Mouse (Mus musculus): ENCODE results near the gene Ccl11. TPM values are rescaled to one million over a fixed set of nuclear protein-coding genes. Genes with fewer than 3 reads are reported as not detected.

The Ccl11 gene
- polyA plus RNA-seq, 2 experiments: 4.9 to 5.8 TPM

DNA sequence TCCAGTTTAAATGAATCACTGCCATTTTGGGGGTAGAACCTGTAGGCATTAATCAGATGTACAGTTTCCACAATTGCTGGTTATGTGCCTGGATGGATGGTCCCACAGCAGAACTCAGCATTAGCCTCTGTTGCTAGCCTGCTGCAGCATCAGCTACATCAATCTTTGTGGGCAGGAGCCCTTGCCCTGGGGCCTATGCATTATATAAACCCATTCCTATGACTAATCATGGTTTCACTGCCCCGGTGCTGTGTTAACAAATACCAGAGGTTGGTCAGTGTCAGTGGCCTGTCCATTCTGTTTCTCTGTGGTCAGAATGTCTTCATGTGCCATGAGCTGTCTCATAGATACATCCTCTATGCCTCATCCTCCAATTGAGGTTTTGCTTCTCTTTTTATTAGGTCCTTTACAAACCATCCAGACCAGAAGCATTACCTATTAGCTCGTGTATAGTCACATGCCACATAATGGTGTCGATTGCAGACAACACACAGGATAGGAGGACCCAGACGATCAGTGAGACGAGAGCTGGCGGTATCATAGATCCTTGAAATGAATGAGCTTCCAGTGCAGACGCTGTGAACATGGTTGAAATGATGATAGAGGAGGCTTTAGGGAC lies 9.4 kb downstream of the Ccl11 start:
- Histone ChIP-seq H3K27ac (replicated peaks; ENCODE audit: low read depth, low read length) (no peak overlapping the region), H3K4me2 (replicated peaks; ENCODE audit: low read depth, low read length, severe bottlenecking) (no peak overlapping the region), H3K4me3 (replicated peaks; ENCODE audit: low read length) (no peak overlapping the region), H3K4me1 (ENCODE audit: control insufficient read depth, insufficient read depth, low read length) (no peaks in the 10 kb centered on the region), H3K36me3 (ENCODE audit: control insufficient read depth, insufficient read depth, low read length) (no peaks in the 10 kb centered on the region), H3K27me3 (ENCODE audit: control insufficient read depth, insufficient read depth, low read length) (no peaks in the 10 kb centered on the region), H3K9me3 (ENCODE audit: control insufficient read depth, low read length) (no peaks in the 10 kb centered on the region), H3K9ac (ENCODE audit: low read depth, low read length, severe bottlenecking) (no peak overlapping the region)
- ATAC-seq (ENCODE audit: low FRiP score, low read depth) (no peak), DNase-seq (ENCODE audit: low spot score) (no peak)
- WGBS: 85% methylated on average over 7 of the region's 7 CpGs
- no peak for TF ChIP-seq POLR2A (IDR thresholded peaks at IDR 0.05; ENCODE audit: borderline replicate concordance, extremely low read depth, insufficient read depth, insufficient read length)

DNA sequence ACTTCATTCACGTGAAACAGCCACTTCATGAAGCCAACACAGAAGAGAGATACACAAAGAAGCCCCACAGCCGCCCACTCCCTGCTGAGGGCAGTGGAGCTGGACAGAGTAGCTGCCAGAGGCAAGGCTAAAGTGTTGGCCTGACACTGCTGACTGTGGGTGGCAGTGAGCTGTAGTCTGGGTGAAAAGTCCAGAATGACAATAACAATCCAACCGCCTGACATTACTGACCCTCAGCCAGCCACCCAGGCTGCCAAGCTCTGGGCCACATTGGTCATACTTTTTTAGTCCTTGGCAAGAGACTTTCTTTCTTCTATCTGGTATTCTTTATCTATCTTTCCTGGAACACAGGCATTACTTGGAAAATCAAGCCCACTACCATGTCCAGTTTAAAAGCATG lies 13.5 kb downstream of the Ccl11 start:
- Histone ChIP-seq H3K27ac (replicated peaks; ENCODE audit: low read depth, low read length) (no peak overlapping the region), H3K36me3 (ENCODE audit: control insufficient read depth, insufficient read depth, low read length) (no peaks in the 10 kb centered on the region), H3K9ac (ENCODE audit: low read depth, low read length, severe bottlenecking) (no peak overlapping the region), H3K4me2 (replicated peaks; ENCODE audit: low read depth, low read length, severe bottlenecking) (no peak overlapping the region), H3K27me3 (ENCODE audit: control insufficient read depth, insufficient read depth, low read length) (no peaks in the 10 kb centered on the region), H3K4me3 (replicated peaks; ENCODE audit: low read length) (no peak overlapping the region), H3K9me3 (ENCODE audit: control insufficient read depth, low read length) (no peaks in the 10 kb centered on the region), H3K4me1 (ENCODE audit: control insufficient read depth, insufficient read depth, low read length) (no peaks in the 10 kb centered on the region)
- DNase-seq (ENCODE audit: low spot score) (no peak), ATAC-seq (ENCODE audit: low FRiP score, low read depth) (no peak)
- WGBS: 87% methylated on average over 3 of the region's 3 CpGs
- no peak for TF ChIP-seq POLR2A (IDR thresholded peaks at IDR 0.05; ENCODE audit: borderline replicate concordance, extremely low read depth, insufficient read depth, insufficient read length)

DNA sequence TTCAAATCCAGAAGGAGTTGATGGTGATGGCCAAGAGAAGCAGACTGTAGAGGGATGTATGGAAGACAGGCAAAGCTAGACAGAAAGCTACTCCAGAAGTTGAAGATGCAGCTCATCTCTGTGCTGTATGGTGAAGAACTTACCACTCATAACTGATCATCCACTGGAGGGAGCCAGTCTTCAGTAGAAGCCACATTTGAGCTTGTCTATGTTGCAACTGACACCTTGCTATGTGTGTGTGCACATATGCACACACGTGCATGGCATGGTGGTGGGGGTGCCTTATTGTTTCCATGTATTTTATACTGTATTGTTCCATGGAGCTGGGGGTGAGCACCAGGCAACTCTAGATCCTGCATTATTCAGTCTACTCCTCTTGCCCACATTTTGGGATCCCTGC lies 14.8 kb downstream of the Ccl11 start:
- Histone ChIP-seq H3K4me2 (replicated peaks; ENCODE audit: low read depth, low read length, severe bottlenecking) (no peak overlapping the region), H3K4me3 (replicated peaks; ENCODE audit: low read length) (no peak overlapping the region), H3K27me3 (ENCODE audit: control insufficient read depth, insufficient read depth, low read length) (no peaks in the 10 kb centered on the region), H3K27ac (replicated peaks; ENCODE audit: low read depth, low read length) (no peak overlapping the region), H3K9ac (ENCODE audit: low read depth, low read length, severe bottlenecking) (no peak overlapping the region), H3K36me3 (ENCODE audit: control insufficient read depth, insufficient read depth, low read length) (no peaks in the 10 kb centered on the region), H3K9me3 (ENCODE audit: control insufficient read depth, low read length) (no peaks in the 10 kb centered on the region), H3K4me1 (ENCODE audit: control insufficient read depth, insufficient read depth, low read length) (no peaks in the 10 kb centered on the region)
- no peak for TF ChIP-seq POLR2A (IDR thresholded peaks at IDR 0.05; ENCODE audit: borderline replicate concordance, extremely low read depth, insufficient read depth, insufficient read length)
- ATAC-seq (ENCODE audit: low FRiP score, low read depth) (no peak), DNase-seq (ENCODE audit: low spot score) (no peak)
- WGBS: 73% methylated on average over 1 of the region's 1 CpGs

DNA sequence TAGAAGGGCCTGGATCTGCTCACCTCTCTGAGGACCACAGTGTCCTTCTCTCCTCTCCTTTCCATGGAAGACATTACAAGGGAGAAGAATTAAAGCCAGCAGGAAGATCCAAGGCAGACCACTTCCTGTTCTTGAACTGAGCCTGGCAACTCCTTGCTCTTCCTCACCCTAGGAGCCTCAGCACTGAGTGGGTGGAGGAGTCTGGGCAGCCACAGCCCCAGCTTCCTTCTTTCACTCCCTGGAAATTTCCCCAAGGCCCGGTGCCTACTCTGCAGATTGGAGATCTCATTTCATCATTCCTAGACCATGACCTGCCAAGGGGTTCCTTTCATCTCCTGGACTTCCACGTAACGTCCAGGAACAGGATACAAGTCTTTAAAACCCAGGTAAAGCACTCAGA lies 15.4 kb downstream of the Ccl11 start:
- Histone ChIP-seq H3K4me2 (replicated peaks; ENCODE audit: low read depth, low read length, severe bottlenecking) (no peak overlapping the region), H3K4me1 (ENCODE audit: control insufficient read depth, insufficient read depth, low read length) (no peaks in the 10 kb centered on the region), H3K27me3 (ENCODE audit: control insufficient read depth, insufficient read depth, low read length) (no peaks in the 10 kb centered on the region), H3K4me3 (replicated peaks; ENCODE audit: low read length) (no peak overlapping the region), H3K9me3 (ENCODE audit: control insufficient read depth, low read length) (no peaks in the 10 kb centered on the region), H3K9ac (ENCODE audit: low read depth, low read length, severe bottlenecking) (no peak overlapping the region), H3K27ac (replicated peaks; ENCODE audit: low read depth, low read length) (no peak overlapping the region), H3K36me3 (ENCODE audit: control insufficient read depth, insufficient read depth, low read length) (no peaks in the 10 kb centered on the region)
- no peak for TF ChIP-seq POLR2A (IDR thresholded peaks at IDR 0.05; ENCODE audit: borderline replicate concordance, extremely low read depth, insufficient read depth, insufficient read length)
- DNase-seq (ENCODE audit: low spot score) (no peak), ATAC-seq (ENCODE audit: low FRiP score, low read depth) (no peak)
- 87% methylated on average over 3 of the region's 3 CpGs for WGBS

DNA sequence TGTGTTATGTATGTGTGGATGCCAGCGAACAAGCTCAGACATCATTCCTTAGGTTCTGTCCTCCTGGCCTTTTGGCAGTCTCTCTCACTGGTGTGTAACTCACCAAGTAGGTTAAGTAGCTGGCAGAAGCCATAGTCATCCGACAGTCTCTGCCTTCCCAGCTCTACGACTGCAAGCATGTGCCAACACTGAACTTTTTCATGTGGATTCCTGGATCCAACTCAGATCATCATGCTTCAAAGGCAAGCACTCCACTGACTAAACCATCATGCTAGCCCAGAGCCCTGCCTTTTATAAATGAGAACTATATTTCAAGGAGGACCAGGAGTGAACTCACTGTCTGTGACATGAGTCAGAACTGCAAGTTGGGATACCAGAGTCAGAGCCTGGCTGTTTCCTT lies 16.1 kb downstream of the Ccl11 start:
- TF ChIP-seq POLR2A (IDR thresholded peaks at IDR 0.05; ENCODE audit: borderline replicate concordance, extremely low read depth, insufficient read depth, insufficient read length): no peak
- no peaks in the 10 kb centered on the region for H3K4me1 ChIP-seq (ENCODE audit: control insufficient read depth, insufficient read depth, low read length)
- H3K4me2 ChIP-seq (replicated peaks; ENCODE audit: low read depth, low read length, severe bottlenecking): no peak overlapping the region
- ATAC-seq (ENCODE audit: low FRiP score, low read depth) (no peak), DNase-seq (ENCODE audit: low spot score) (no peak)
- H3K36me3 ChIP-seq (ENCODE audit: control insufficient read depth, insufficient read depth, low read length): no peaks in the 10 kb centered on the region
- WGBS: 88% methylated on average over 3 of the region's 3 CpGs
- no peaks in the 10 kb centered on the region for H3K27me3 ChIP-seq (ENCODE audit: control insufficient read depth, insufficient read depth, low read length)
- no peaks in the 10 kb centered on the region for H3K9me3 ChIP-seq (ENCODE audit: control insufficient read depth, low read length)
- no peak overlapping the region for H3K27ac ChIP-seq (replicated peaks; ENCODE audit: low read depth, low read length)
- H3K9ac ChIP-seq (ENCODE audit: low read depth, low read length, severe bottlenecking): no peak overlapping the region
- H3K4me3 ChIP-seq (replicated peaks; ENCODE audit: low read length): no peak overlapping the region

DNA sequence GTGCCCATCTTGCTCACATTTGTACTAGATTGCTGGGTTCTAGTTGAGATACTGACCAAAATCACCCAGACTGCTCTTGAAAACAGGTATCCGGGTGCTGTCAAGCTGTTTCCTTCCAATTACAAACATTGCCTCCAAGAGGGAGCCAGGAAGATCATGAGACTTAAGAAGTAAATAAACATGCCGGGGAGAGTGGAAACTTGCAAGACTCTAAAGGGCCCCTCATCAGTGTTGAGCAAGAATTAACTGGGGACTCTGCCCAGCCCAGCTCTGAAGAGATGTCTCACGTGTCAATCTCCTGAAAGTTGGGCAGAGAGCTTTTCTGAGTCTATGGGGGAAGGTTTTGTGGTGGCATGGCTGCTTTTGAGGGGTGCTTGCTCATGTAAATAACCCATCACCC lies 19.4 kb downstream of the Ccl11 start:
- no peak overlapping the region for H3K27ac ChIP-seq (replicated peaks; ENCODE audit: low read depth, low read length)
- no peaks in the 10 kb centered on the region for H3K9me3 ChIP-seq (ENCODE audit: control insufficient read depth, low read length)
- H3K27me3 ChIP-seq (ENCODE audit: control insufficient read depth, insufficient read depth, low read length): no peaks in the 10 kb centered on the region
- ATAC-seq (ENCODE audit: low FRiP score, low read depth) (no peak), DNase-seq (ENCODE audit: low spot score) (no peak)
- H3K9ac ChIP-seq (ENCODE audit: low read depth, low read length, severe bottlenecking): no peak overlapping the region
- no peak overlapping the region for H3K4me3 ChIP-seq (replicated peaks; ENCODE audit: low read length)
- no peak overlapping the region for H3K4me2 ChIP-seq (replicated peaks; ENCODE audit: low read depth, low read length, severe bottlenecking)
- no peaks in the 10 kb centered on the region for H3K36me3 ChIP-seq (ENCODE audit: control insufficient read depth, insufficient read depth, low read length)
- TF ChIP-seq POLR2A (IDR thresholded peaks at IDR 0.05; ENCODE audit: borderline replicate concordance, extremely low read depth, insufficient read depth, insufficient read length): no peak
- 55% methylated on average over 3 of the region's 3 CpGs for whole genome bisulfite sequencing
- H3K4me1 ChIP-seq (ENCODE audit: control insufficient read depth, insufficient read depth, low read length): no peaks in the 10 kb centered on the region

Data from limb, embryonic 14.5 days (tissue).